20 mouse cellular contexts compared by ENCODE assay signal in the genomic region with DNA sequence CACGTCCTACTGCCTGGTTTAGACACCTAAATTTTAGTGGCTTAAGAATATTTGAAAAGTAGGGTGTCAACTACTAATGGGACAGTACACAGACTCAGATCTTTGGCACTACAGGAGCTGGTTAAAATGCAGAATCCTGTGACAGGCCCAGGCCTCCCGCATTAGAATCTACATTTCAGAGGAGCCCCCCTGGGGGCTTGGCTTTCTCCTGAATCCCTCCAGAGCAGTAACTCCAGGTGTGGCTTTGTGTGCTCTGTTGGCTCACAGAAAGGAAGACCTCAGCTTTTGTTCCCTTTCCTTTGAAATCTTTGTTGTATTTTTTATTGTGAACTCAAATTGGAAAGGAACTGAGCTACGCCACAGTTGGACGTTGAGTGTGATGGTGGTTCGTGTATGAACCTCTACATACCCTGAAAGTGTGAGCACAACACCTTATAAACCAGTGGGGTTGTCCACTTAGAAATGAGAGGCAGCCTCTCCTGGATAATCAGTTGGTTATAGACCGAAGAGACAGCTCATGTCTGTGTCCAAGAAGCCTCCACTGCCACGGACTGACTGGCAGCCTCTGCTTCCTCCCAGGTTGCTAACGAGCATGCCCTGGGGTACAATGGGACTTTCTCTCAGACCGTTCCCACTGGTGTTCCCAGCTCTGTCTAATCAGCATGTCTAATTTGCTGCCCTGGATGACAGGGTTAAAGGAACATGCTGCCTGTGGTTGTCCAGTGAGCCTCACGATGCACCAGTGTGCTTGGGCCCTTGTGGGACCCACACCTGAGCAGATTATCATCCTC. TPM values are rescaled to one million over a fixed set of nuclear protein-coding genes. Genes with fewer than 3 reads are reported as not detected.
DNase-seq lines count a peak whose midpoint lies in the region; ATAC-seq lines count a peak whose summit lies in the region.
"Had no signal": no experiment of that assay in that cellular context is flagged by ENCODE, and none has a peak within 500 bp of the region (broad histone marks: within the 10 kb centered on the region; RNA-seq: fewer than 3 reads in every experiment).

No protein-coding gene starts in this region.

- peak; percentile 27; the same call in 1 of the 2 replicates for ATAC-seq in forebrain, embryonic 13.5 days
- ATAC-seq in forebrain, embryonic 16.5 days = no peak
- ATAC-seq in neural tube, embryonic 11.5 days (ENCODE audit: insufficient read depth, low FRiP score, low TSS enrichment) = peak; percentile 38; the same call in 1 of the 2 replicates
- ATAC-seq in midbrain, embryonic 13.5 days = peak; percentile 57; the same call in 1 of the 2 replicates
- ATAC-seq: CD4-positive, CD25-positive, alpha-beta regulatory T cell, adult 4 months; forebrain, postnatal 0 days had no signal

- no peak overlapping the region for H3K27ac ChIP-seq in forebrain, embryonic 13.5 days
- H3K27ac ChIP-seq in forebrain, embryonic 16.5 days (ENCODE audit: low read length) = no peak overlapping the region
- no peak overlapping the region for H3K27ac ChIP-seq in neural tube, embryonic 11.5 days (ENCODE audit: low read depth, low read length)
- H3K27ac ChIP-seq in midbrain, embryonic 13.5 days = peak overlapping the region; percentile 39; the same call in 1 of the 2 replicates
- H3K27ac ChIP-seq: embryonic facial prominence, embryonic 12.5 days; kidney, postnatal 0 days; liver, embryonic 14.5 days; lung, embryonic 15.5 days had no signal

- peaks cover 24% of the 10 kb centered on the region for H3K4me1 ChIP-seq in forebrain, embryonic 13.5 days
- peaks cover 8% of the 10 kb centered on the region for H3K4me1 ChIP-seq in forebrain, embryonic 16.5 days (replicated peaks; ENCODE audit: control insufficient read depth, insufficient read depth, low read length)
- peaks cover 20% of the 10 kb centered on the region for H3K4me1 ChIP-seq in neural tube, embryonic 11.5 days (ENCODE audit: control insufficient read depth, insufficient read depth, low read length)
- H3K4me1 ChIP-seq in midbrain, embryonic 13.5 days (replicated peaks) = peaks cover 30% of the 10 kb centered on the region
- H3K4me1 ChIP-seq: embryonic facial prominence, embryonic 12.5 days; heart, embryonic 12.5 days; lung, embryonic 15.5 days had no signal

- no peak for DNase-seq in neural tube, embryonic 11.5 days (ENCODE audit: low spot score)
- DNase-seq in neural tube, embryonic 10.5 days (ENCODE audit: extremely low spot score, low spot score) = no peak
- no peak for DNase-seq in heart, postnatal 4 days
- no peak for DNase-seq in thymus, postnatal 25 days
- DNase-seq: cerebellum, adult 8-10 months; forebrain, postnatal 0 days; heart, postnatal 14 days; kidney, adult 18-20 months; lung, postnatal 4 days; right cerebral cortex, postnatal 4 days had no signal

- H3K27me3 ChIP-seq in forebrain, embryonic 13.5 days = no peaks in the 10 kb centered on the region
- H3K27me3 ChIP-seq in forebrain, embryonic 16.5 days (replicated peaks; ENCODE audit: control insufficient read depth, insufficient read depth, low read length) = no peaks in the 10 kb centered on the region
- H3K27me3 ChIP-seq in neural tube, embryonic 11.5 days (ENCODE audit: control insufficient read depth, insufficient read depth, low read length) = no peaks in the 10 kb centered on the region
- H3K27me3 ChIP-seq in midbrain, embryonic 13.5 days = peaks cover 14% of the 10 kb centered on the region
- H3K27me3 ChIP-seq: embryonic facial prominence, embryonic 12.5 days; heart, embryonic 12.5 days had no signal

- no peaks in the 10 kb centered on the region for H3K9me3 ChIP-seq in forebrain, embryonic 13.5 days (replicated peaks)
- H3K9me3 ChIP-seq in forebrain, embryonic 16.5 days (ENCODE audit: control insufficient read depth, low read length) = no peaks in the 10 kb centered on the region
- H3K9me3 ChIP-seq in neural tube, embryonic 11.5 days (ENCODE audit: control insufficient read depth, low read length) = no peaks in the 10 kb centered on the region
- no peaks in the 10 kb centered on the region for H3K9me3 ChIP-seq in midbrain, embryonic 13.5 days
- H3K9me3 ChIP-seq: embryonic facial prominence, embryonic 12.5 days; heart, embryonic 12.5 days; lung, embryonic 15.5 days had no signal

- WGBS in forebrain, embryonic 13.5 days = 12% methylated on average over 10 of the region's 10 CpGs
- 12% methylated on average over 10 of the region's 10 CpGs for WGBS in forebrain, embryonic 16.5 days
- WGBS in neural tube, embryonic 11.5 days = 17% methylated on average over 10 of the region's 10 CpGs
- 8% methylated on average over 10 of the region's 10 CpGs for WGBS in midbrain, embryonic 13.5 days

- no peak overlapping the region for H3K9ac ChIP-seq in forebrain, embryonic 13.5 days
- H3K9ac ChIP-seq in forebrain, embryonic 16.5 days (replicated peaks; ENCODE audit: low read depth, low read length) = no peak overlapping the region
- H3K9ac ChIP-seq in neural tube, embryonic 11.5 days (ENCODE audit: low read length) = no peak overlapping the region
- no peak overlapping the region for H3K9ac ChIP-seq in midbrain, embryonic 13.5 days (replicated peaks)
- H3K9ac ChIP-seq: embryonic facial prominence, embryonic 12.5 days; forebrain, postnatal 0 days; heart, embryonic 12.5 days; liver, embryonic 14.5 days; lung, embryonic 15.5 days had no signal

- no peak overlapping the region for H3K4me3 ChIP-seq in forebrain, embryonic 13.5 days
- no peak overlapping the region for H3K4me3 ChIP-seq in forebrain, embryonic 16.5 days (replicated peaks; ENCODE audit: low read length)
- no peak overlapping the region for H3K4me3 ChIP-seq in neural tube, embryonic 11.5 days (ENCODE audit: low read depth, low read length)
- no peak overlapping the region for H3K4me3 ChIP-seq in midbrain, embryonic 13.5 days (replicated peaks)
- H3K4me3 ChIP-seq: embryonic facial prominence, embryonic 12.5 days; erythroblast, embryonic 14.5 days; heart, embryonic 12.5 days; lung, embryonic 15.5 days had no signal

- no peaks in the 10 kb centered on the region for H3K36me3 ChIP-seq in forebrain, embryonic 13.5 days (ENCODE audit: poor library complexity, severe bottlenecking)
- no peaks in the 10 kb centered on the region for H3K36me3 ChIP-seq in forebrain, embryonic 16.5 days (ENCODE audit: control insufficient read depth, insufficient read depth)
- H3K36me3 ChIP-seq in neural tube, embryonic 11.5 days (ENCODE audit: control insufficient read depth, insufficient read depth, low read length) = no peaks in the 10 kb centered on the region
- no peaks in the 10 kb centered on the region for H3K36me3 ChIP-seq in midbrain, embryonic 13.5 days
- H3K36me3 ChIP-seq: embryonic facial prominence, embryonic 12.5 days; heart, embryonic 12.5 days; lung, embryonic 15.5 days had no signal

- H3K4me2 ChIP-seq in forebrain, embryonic 13.5 days = no peak overlapping the region
- H3K4me2 ChIP-seq in forebrain, embryonic 16.5 days (ENCODE audit: low read length) = no peak overlapping the region
- H3K4me2 ChIP-seq in neural tube, embryonic 11.5 days (ENCODE audit: low read depth) = no peak overlapping the region
- H3K4me2 ChIP-seq in midbrain, embryonic 13.5 days (replicated peaks) = no peak overlapping the region
- H3K4me2 ChIP-seq: embryonic facial prominence, embryonic 12.5 days; heart, embryonic 12.5 days; lung, embryonic 15.5 days had no signal

RNA-seq across cellular contexts. Expression of a gene that starts 9.3 kb away (rescaled TPM):
- polyA plus RNA-seq in forebrain, embryonic 13.5 days (2015; fragmentation: Nextera tagmentation; extraction: Ambion mirVana) = 62.1 and 81.3 TPM in 2 replicates
- polyA plus RNA-seq in forebrain, embryonic 16.5 days (2015; fragmentation: Nextera tagmentation; extraction: Ambion mirVana) = 107 and 121 TPM in 2 replicates
- 19.9 and 20.7 TPM in 2 replicates for polyA plus RNA-seq in neural tube, embryonic 11.5 days (2014; fragmentation: Nextera tagmentation; extraction: Ambion mirVana)
- 61.3 and 69.2 TPM in 2 replicates for polyA plus RNA-seq in midbrain, embryonic 13.5 days (2015; fragmentation: Nextera tagmentation; extraction: Ambion mirVana)
- 10 to 100 TPM; 20.4 to 22.4 TPM for total RNA-seq in heart, postnatal 4 days (2021)
